Mouse (Mus musculus) adrenal gland, postnatal 4 days (tissue): Measurements from ENCODE around the gene Galnt16. TPM values are rescaled to one million over a fixed set of nuclear protein-coding genes. Genes with fewer than 3 reads are reported as not detected.

Source experiments
- DNase-seq, 2 experiments: peaks; one replicate each; pipeline ENCODE4 v3.0.0; 2021 to 2022; ENCODE audit warnings: low spot score in 2 of 2, mixed read lengths in 2 of 2
- total RNA-seq, 2 experiments: library from RNA; stranded (reverse); gene quantifications; 2 replicates each; pipeline ENCODE4 v1.2.3; 2021

The Galnt16 gene
- total RNA-seq, 2 experiments from 2014 or later, result 22.4 to 23.1 TPM

DNA sequence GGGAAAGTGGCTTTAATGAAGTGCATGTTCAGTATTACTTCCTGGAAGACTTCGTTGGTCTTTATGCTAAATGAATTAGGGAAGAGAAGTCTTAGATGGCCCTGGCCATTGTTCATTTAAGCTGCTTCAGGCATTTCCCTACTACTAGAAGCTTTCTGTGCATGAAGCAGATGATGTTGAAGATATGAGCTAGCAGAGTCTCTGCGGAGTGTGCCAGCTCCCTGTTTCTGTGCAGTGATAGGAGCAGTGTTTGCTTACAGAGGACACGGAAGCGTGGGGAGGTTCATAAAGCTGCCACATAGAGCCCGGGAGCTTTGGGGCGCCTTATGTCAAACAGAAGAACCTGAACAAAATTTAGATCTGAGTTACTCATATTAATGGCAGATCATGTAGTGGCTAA lies 140.6 kb downstream of the Galnt16 start:
- DNase-seq, result no peak

DNA sequence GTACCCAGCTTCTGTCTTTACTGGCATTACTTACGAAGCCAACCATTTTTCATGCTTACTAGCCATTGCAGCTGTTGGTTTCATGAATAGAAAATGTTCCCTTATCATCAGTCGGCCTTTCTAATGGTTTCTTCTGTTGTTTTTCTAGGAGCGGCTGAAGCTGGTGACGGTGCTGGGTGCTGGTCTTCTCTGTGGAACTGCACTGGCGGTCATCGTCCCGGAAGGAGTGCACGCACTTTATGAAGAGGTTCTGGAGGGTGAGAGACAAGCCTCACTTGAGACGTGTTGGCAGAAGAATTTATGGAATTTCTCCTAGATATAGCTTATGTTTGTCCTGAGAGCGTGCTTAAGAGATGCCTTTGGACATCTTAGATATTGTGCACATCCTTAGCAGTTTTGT lies 144.2 kb downstream of the Galnt16 start:
- DNase-seq, result no peak

DNA sequence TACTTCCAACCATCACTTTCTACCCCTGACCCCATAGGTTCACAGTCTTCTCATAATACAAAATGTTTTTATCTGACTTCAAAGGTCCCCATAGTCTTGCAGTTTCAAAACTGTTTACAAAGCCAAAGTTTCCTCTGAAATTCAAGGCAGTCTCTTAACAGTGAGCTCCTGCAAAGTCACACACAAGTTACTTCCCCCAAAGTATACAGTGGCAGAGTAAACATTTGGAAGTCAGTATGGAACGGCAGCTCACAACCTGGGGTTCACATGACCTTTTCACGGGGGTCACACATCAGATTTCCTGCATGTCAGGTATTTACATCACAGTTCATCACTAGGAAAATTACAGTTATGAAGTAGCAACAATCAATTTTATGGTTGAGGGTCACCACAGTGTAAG lies 145.9 kb downstream of the Galnt16 start:
- DNase-seq, result no peak

DNA sequence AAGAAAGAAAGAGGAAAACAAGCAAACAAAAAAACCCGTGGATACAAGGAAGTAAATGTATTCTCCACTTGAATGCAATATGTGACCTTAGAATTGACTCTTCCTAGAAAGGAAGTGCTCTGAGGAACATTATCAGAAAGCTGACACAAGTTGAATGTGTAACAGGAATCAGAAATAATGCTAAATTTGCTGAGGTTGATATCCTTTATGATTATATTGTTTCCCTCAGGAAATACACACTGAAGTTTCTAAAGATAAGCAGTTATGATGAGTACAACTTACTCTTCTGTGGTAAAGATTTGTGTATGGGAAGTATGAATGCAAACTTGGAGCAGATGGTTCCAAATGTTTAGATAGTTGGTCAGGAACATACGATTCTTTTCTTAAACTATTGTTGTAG lies 150.3 kb downstream of the Galnt16 start:
- no peak for DNase-seq

DNA sequence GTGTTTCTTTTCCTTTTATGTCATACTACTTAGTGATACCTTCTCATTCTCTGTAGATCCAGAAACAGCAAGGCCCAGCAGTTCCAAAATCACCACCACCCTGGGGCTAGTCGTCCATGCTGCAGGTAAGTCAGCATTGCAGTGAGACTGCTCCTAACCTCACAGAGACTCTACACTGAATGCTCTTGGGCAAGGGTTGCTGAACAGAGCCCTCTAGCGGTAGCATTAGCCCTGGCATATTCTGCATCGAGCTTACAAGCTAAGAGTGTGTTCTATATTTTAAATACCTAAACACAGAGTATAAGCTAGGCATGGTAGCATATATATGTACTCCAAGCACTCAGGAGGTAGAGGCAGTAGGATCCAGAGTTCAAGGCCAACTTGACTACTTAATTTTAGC lies 155.1 kb downstream of the Galnt16 start:
- no peak for DNase-seq

Other genes starting within 250 kb of the Galnt16 start
- 10 to 100 TPM; 47.7 to 48.6 TPM for gene Dcaf5, start 81.7 kb upstream of the Galnt16 start, total RNA-seq
- gene Exd2, start 55.2 kb upstream of the Galnt16 start, total RNA-seq, result 10 to 100 TPM; 19.9 to 22.3 TPM
- 10 to 100 TPM; 43.2 to 47.9 TPM for gene Slc39a9, start 125.6 kb downstream of the Galnt16 start, total RNA-seq
- gene Erh, start 126.1 kb downstream of the Galnt16 start, total RNA-seq, result 10 to 100 TPM; 89.2 to 96.4 TPM
- 1 to 10 TPM in 1 of 2 experiments, under 1 TPM in 1; 0.25 to 2.1 TPM for gene Plekhd1, start 174.3 kb downstream of the Galnt16 start, total RNA-seq
- under 1 TPM; 0.20 to 0.28 TPM for gene Ccdc177, start 242.4 kb downstream of the Galnt16 start, total RNA-seq